Mouse (Mus musculus) liver, adult 2 months (tissue): ENCODE measurements around the gene Dip2c.

Experiments
- CTCF ChIP-seq: fragments of 200-500 bp; IDR thresholded peaks from 2 replicates; pipeline ENCODE4 v1.5.1; 2011; ENCODE audit warnings: low read depth, low read length, control low read depth
- POLR2A ChIP-seq: fragments of 200-500 bp; IDR thresholded peaks from 2 replicates; pipeline ENCODE4 v1.6.1; 2011; ENCODE audit warnings: low read length, control low read depth; ENCODE audit not compliant: insufficient read depth; ENCODE audit errors: extremely low read depth

DNA sequence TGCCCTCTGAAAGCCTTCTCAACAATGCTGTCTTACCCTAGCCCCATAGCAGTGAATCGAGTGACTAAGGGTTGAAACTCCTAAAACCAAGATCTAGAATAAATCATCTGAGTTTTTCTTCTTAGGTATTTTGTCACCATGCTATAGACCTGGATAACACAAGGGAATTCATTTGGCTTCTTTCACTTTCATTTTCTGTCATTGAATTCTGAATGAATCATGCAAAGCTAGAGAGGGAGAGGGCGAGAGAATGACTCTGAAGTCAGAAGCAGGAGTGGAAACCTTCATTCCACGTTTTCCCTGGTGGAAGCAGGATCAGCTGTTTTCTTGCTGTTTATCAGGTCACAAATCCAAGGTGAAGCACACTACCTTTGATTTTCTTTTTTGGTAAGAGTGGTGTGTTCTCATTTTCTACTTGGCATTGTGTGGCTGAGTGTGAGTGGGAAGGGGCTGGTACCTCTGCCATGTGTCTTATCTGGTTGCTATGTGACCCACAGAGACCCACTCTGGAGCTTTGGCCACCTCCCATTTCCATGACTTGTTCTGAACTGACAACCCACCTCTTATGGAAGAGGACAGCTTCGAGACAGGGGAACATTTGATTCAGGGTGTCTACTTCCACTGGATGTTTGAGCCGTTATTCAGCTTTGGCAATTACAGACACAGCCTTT is 104.5 kb downstream of the Dip2c start:
- TF ChIP-seq POLR2A (no peak), CTCF (no peak)
